Mouse (Mus musculus): ENCODE measurements around the gene Slc2a6. TPM values are rescaled to one million over a fixed set of nuclear protein-coding genes. Genes with fewer than 3 reads are reported as not detected.

The Slc2a6 gene
- polyA plus RNA-seq, 1 experiment: 17.5 TPM

GRCm38 (mm10) chr2:27049408-27049807 is 21.6 kb upstream of the Slc2a6 start:
- H3K27me3 ChIP-seq (ENCODE audit: control insufficient read depth, insufficient read depth, low read length): no peaks in the 10 kb centered on the region

GRCm38 (mm10) chr2:27045979-27046770 is 18.4 kb upstream of the Slc2a6 start:
- TF ChIP-seq POLR2A (IDR thresholded peaks at IDR 0.05; ENCODE audit: control insufficient read depth, extremely low read depth, insufficient read depth, low read length, poor library complexity) (no peak), CTCF (IDR thresholded peaks at IDR 0.05; ENCODE audit: borderline replicate concordance, control insufficient read depth, extremely low read depth, insufficient read depth, low read length, poor library complexity) (no peak)
- WGBS: 79% methylated on average over 8 of the region's 8 CpGs
- Histone ChIP-seq H3K4me3 (ENCODE audit: control insufficient read depth, insufficient read depth, low read length) (no peak overlapping the region), H3K27me3 (ENCODE audit: control insufficient read depth, insufficient read depth, low read length) (no peaks in the 10 kb centered on the region), H3K36me3 (ENCODE audit: control insufficient read depth, insufficient read depth, low read length) (no peaks in the 10 kb centered on the region), H3K27ac (ENCODE audit: control insufficient read depth, insufficient read depth, low read length) (no peak overlapping the region), H3K4me1 (replicated peaks; ENCODE audit: control insufficient read depth, insufficient read depth, low read length) (no peaks in the 10 kb centered on the region)
- no peak for DNase-seq

More at GRCm38 (mm10) chr2:27049408-27049807, 21.6 kb upstream of the Slc2a6 start:
- TF ChIP-seq CTCF (IDR thresholded peaks at IDR 0.05; ENCODE audit: borderline replicate concordance, control insufficient read depth, extremely low read depth, insufficient read depth, low read length, poor library complexity): no peak
- no peak for TF ChIP-seq POLR2A (IDR thresholded peaks at IDR 0.05; ENCODE audit: control insufficient read depth, extremely low read depth, insufficient read depth, low read length, poor library complexity)
- Histone ChIP-seq H3K4me1 (replicated peaks; ENCODE audit: control insufficient read depth, insufficient read depth, low read length) (no peaks in the 10 kb centered on the region), H3K4me3 (ENCODE audit: control insufficient read depth, insufficient read depth, low read length) (no peak overlapping the region), H3K36me3 (ENCODE audit: control insufficient read depth, insufficient read depth, low read length) (no peaks in the 10 kb centered on the region), H3K27ac (ENCODE audit: control insufficient read depth, insufficient read depth, low read length) (no peak overlapping the region)
- WGBS: 80% methylated on average over 6 of the region's 6 CpGs
- no peak for DNase-seq

GRCm38 (mm10) chr2:27044641-27045040 is 16.8 kb upstream of the Slc2a6 start:
- WGBS: 87% methylated on average over 3 of the region's 3 CpGs
- DNase-seq: no peak
- TF ChIP-seq CTCF (IDR thresholded peaks at IDR 0.05; ENCODE audit: borderline replicate concordance, control insufficient read depth, extremely low read depth, insufficient read depth, low read length, poor library complexity) (no peak), POLR2A (IDR thresholded peaks at IDR 0.05; ENCODE audit: control insufficient read depth, extremely low read depth, insufficient read depth, low read length, poor library complexity) (no peak)

GRCm38 (mm10) chr2:27044166-27044565 is 16.4 kb upstream of the Slc2a6 start:
- Histone ChIP-seq H3K4me1 (replicated peaks; ENCODE audit: control insufficient read depth, insufficient read depth, low read length) (no peaks in the 10 kb centered on the region), H3K36me3 (ENCODE audit: control insufficient read depth, insufficient read depth, low read length) (no peaks in the 10 kb centered on the region), H3K27me3 (ENCODE audit: control insufficient read depth, insufficient read depth, low read length) (no peaks in the 10 kb centered on the region), H3K4me3 (ENCODE audit: control insufficient read depth, insufficient read depth, low read length) (no peak overlapping the region), H3K27ac (ENCODE audit: control insufficient read depth, insufficient read depth, low read length) (no peak overlapping the region)
- 99% methylated on average over 4 of the region's 4 CpGs for WGBS
- TF ChIP-seq CTCF (IDR thresholded peaks at IDR 0.05; ENCODE audit: borderline replicate concordance, control insufficient read depth, extremely low read depth, insufficient read depth, low read length, poor library complexity) (no peak), POLR2A (IDR thresholded peaks at IDR 0.05; ENCODE audit: control insufficient read depth, extremely low read depth, insufficient read depth, low read length, poor library complexity) (no peak)
- no peak for DNase-seq

More at GRCm38 (mm10) chr2:27044641-27045040, 16.8 kb upstream of the Slc2a6 start:
- H3K27ac ChIP-seq (ENCODE audit: control insufficient read depth, insufficient read depth, low read length): no peak overlapping the region
- no peak overlapping the region for H3K4me3 ChIP-seq (ENCODE audit: control insufficient read depth, insufficient read depth, low read length)
- H3K4me1 ChIP-seq (replicated peaks; ENCODE audit: control insufficient read depth, insufficient read depth, low read length): no peaks in the 10 kb centered on the region
- H3K27me3 ChIP-seq (ENCODE audit: control insufficient read depth, insufficient read depth, low read length): no peaks in the 10 kb centered on the region
- H3K36me3 ChIP-seq (ENCODE audit: control insufficient read depth, insufficient read depth, low read length): no peaks in the 10 kb centered on the region

GRCm38 (mm10) chr2:27043461-27043860 is 15.7 kb upstream of the Slc2a6 start:
- Histone ChIP-seq H3K4me3 (ENCODE audit: control insufficient read depth, insufficient read depth, low read length) (no peak overlapping the region), H3K36me3 (ENCODE audit: control insufficient read depth, insufficient read depth, low read length) (no peaks in the 10 kb centered on the region), H3K27me3 (ENCODE audit: control insufficient read depth, insufficient read depth, low read length) (no peaks in the 10 kb centered on the region), H3K4me1 (replicated peaks; ENCODE audit: control insufficient read depth, insufficient read depth, low read length) (no peaks in the 10 kb centered on the region), H3K27ac (ENCODE audit: control insufficient read depth, insufficient read depth, low read length) (no peak overlapping the region)
- no peak for TF ChIP-seq POLR2A (IDR thresholded peaks at IDR 0.05; ENCODE audit: control insufficient read depth, extremely low read depth, insufficient read depth, low read length, poor library complexity)
- peak; percentile 92 for TF ChIP-seq CTCF (IDR thresholded peaks at IDR 0.05; ENCODE audit: borderline replicate concordance, control insufficient read depth, extremely low read depth, insufficient read depth, low read length, poor library complexity)
- peak; percentile 88 for DNase-seq
- WGBS: 52% methylated on average over 3 of the region's 3 CpGs

GRCm38 (mm10) chr2:27042131-27042844 is 14.5 kb upstream of the Slc2a6 start:
- no peak for TF ChIP-seq CTCF (IDR thresholded peaks at IDR 0.05; ENCODE audit: borderline replicate concordance, control insufficient read depth, extremely low read depth, insufficient read depth, low read length, poor library complexity)
- no peak for TF ChIP-seq POLR2A (IDR thresholded peaks at IDR 0.05; ENCODE audit: control insufficient read depth, extremely low read depth, insufficient read depth, low read length, poor library complexity)
- H3K27ac ChIP-seq (ENCODE audit: control insufficient read depth, insufficient read depth, low read length): no peak overlapping the region
- no peaks in the 10 kb centered on the region for H3K36me3 ChIP-seq (ENCODE audit: control insufficient read depth, insufficient read depth, low read length)
- 74% methylated on average over 8 of the region's 8 CpGs for WGBS
- DNase-seq: no peak
- H3K4me1 ChIP-seq (replicated peaks; ENCODE audit: control insufficient read depth, insufficient read depth, low read length): no peaks in the 10 kb centered on the region
- H3K4me3 ChIP-seq (ENCODE audit: control insufficient read depth, insufficient read depth, low read length): no peak overlapping the region
- H3K27me3 ChIP-seq (ENCODE audit: control insufficient read depth, insufficient read depth, low read length): no peaks in the 10 kb centered on the region
